Mouse (Mus musculus) testis, adult 2 months (tissue): ENCODE data around the gene Emp1.

Experiments
- CTCF ChIP-seq: fragments of 200-500 bp; IDR thresholded peaks from 2 replicates; pipeline ENCODE4 v1.5.1; 2012; ENCODE audit warnings: low read depth, mild to moderate bottlenecking, inconsistent platforms, low read length, moderate library complexity; ENCODE audit not compliant: control insufficient read depth, insufficient read depth, insufficient replicate concordance
- POLR2A ChIP-seq: fragments of 200-500 bp; IDR thresholded peaks from 2 replicates; pipeline ENCODE4 v1.6.1; 2012; ENCODE audit warnings: low read depth, mild to moderate bottlenecking, inconsistent platforms, low read length, moderate library complexity; ENCODE audit not compliant: control insufficient read depth

DNA sequence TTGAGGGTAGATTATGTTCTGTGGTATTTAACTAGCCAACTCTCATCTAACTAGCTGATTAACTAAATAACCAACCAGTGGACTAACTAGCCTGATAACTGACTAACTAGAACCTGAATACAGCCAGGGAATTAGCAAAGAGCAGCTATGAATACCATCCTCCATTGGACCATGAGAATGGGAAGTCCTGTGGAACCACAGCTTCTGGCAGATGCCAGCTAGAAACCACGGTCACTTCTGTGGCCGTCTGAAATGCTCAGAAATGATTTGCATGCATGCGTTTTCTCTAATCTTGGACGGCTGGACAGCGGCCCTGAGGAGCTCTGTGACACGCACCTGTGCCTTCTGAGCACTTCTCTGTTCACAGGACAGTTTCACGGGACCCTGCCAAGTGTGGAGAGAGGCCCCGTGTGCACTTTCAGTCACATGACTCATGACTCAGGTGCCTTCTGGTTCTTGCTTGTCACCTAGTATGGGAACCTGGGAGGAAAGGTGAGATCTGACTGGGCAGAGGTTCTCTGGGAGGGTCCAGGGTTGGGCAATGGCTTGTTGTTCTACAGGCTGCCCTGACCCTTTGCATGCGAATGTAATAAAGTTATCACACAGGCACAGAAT is 37.6 kb upstream of the Emp1 start:
- TF ChIP-seq CTCF (no peak), POLR2A (no peak)
